Mouse (Mus musculus): Measurements from ENCODE around the gene Wdr53.

DNA sequence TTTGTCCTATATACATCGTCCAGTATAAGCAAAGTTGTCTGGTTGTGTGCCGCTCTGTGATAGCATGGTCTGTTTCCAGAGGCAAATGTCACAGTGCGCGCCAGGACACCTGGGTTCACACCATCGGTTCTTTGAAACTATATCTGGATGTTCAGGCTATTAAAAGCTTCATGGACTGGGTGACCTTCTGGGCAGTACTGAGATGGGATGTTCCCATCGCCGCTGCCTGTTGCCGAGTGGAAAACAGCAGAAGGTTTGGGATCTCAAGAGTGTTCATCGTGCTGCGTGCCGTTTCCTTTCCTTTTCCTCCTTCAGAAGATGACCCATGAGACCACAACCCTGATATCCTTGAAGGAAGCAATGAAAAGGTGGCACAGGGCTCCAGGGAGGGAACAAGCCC lies 24.3 kb downstream of the Wdr53 start, which contains the start of gene Smco1:
- no peak for TF ChIP-seq CTCF (IDR thresholded peaks at IDR 0.05; ENCODE audit: extremely low read depth, insufficient read length, insufficient replicate concordance, low read depth, low read length)
- TF ChIP-seq POLR2A (IDR thresholded peaks at IDR 0.05; ENCODE audit: low read depth, low read length), result no peak

Data from small intestine, adult 2 months (tissue).